Mouse (Mus musculus) B cell, adult 67 days (primary cell): ENCODE results near the gene Slc29a3. TPM values are rescaled to one million over a fixed set of nuclear protein-coding genes. Genes with fewer than 3 reads are reported as not detected.

Experiments used
- total RNA-seq, 2 experiments: library from RNA; stranded (reverse); gene quantifications; 4 replicates each; pipeline ENCODE4 v1.2.4; 2023

Gene Slc29a3
- total RNA-seq = 10 to 100 TPM; 30.6 to 34.5 TPM

GRCm38 (mm10) chr10:60752040-60753020, at the start of gene Slc29a3:
Gene Slc29a3 (minus strand): TSS chr10:60752794.

GRCm38 (mm10) chr10:60696390-60696789, 56.2 kb downstream of the Slc29a3 start, which contains the start of gene Cdh23:
Gene Cdh23 (minus strand): TSS chr10:60696490.

Other genes with a start within 250 kb of the Slc29a3 start
- under 1 TPM; 0.09 to 0.27 TPM for gene Cdh23, start 56.3 kb downstream of the Slc29a3 start, total RNA-seq
- not detected for gene Unc5b, start 78.8 kb upstream of the Slc29a3 start, total RNA-seq